Mouse (Mus musculus) spleen, adult 2 months (tissue): ENCODE data around the gene Tspan12. TPM values are rescaled to one million over a fixed set of nuclear protein-coding genes. Genes with fewer than 3 reads are reported as not detected.
A peak's percentile ranks its signal among the peaks of the same experiment; 100 is the strongest.
"Not testable (repeated sequence)": the region's sequence is repeated elsewhere in the genome, so short reads cannot be mapped to it uniquely, and the experiment has no call there.

Experiments used
- DNase-seq, 2 experiments: peaks; one replicate each; pipeline versions ENCODE4 v3.0.0 to v3.0.0-alpha.2; 2012 to 2021; ENCODE audit warnings: low spot score in 2 of 2, low read depth in 1 of 2
- H3K27ac ChIP-seq: fragments of 200-500 bp; 2 replicates; pipeline ENCODE4 v1.5.1; 2012; ENCODE audit warnings: low read length, inconsistent platforms; ENCODE audit not compliant: insufficient read depth
- H3K27me3 ChIP-seq: fragments of 200-500 bp; 2 replicates; pipeline ENCODE4 v1.6.1; 2012; ENCODE audit warnings: mild to moderate bottlenecking, moderate library complexity, low read length, inconsistent platforms; ENCODE audit not compliant: control insufficient read depth, insufficient read depth
- H3K36me3 ChIP-seq: fragments of 200-500 bp; 2 replicates; pipeline ENCODE4 v1.6.1; 2012; ENCODE audit warnings: mild to moderate bottlenecking, low read length, inconsistent platforms; ENCODE audit not compliant: control insufficient read depth, insufficient read depth
- H3K4me1 ChIP-seq: fragments of 200-500 bp; 2 replicates; pipeline ENCODE4 v1.6.1; 2011; ENCODE audit warnings: inconsistent platforms; ENCODE audit not compliant: control insufficient read depth, insufficient read depth, insufficient read length
- H3K4me3 ChIP-seq: fragments of 200-500 bp; 2 replicates; pipeline ENCODE4 v1.5.1; 2011; ENCODE audit warnings: mild to moderate bottlenecking, inconsistent platforms; ENCODE audit not compliant: insufficient read depth, insufficient read length; ENCODE audit errors: extremely low read depth
- CTCF ChIP-seq: fragments of 200-500 bp; IDR thresholded peaks from 2 replicates; pipeline ENCODE4 v1.5.1; 2011; ENCODE audit warnings: mild to moderate bottlenecking, inconsistent platforms; ENCODE audit not compliant: insufficient read depth, insufficient read length, insufficient replicate concordance; ENCODE audit errors: extremely low read depth
- POLR2A ChIP-seq: fragments of 200-500 bp; IDR thresholded peaks from 2 replicates; pipeline ENCODE4 v1.6.1; 2011; ENCODE audit warnings: low read depth, low read length, inconsistent platforms
- WGBS: fragments of 180-500 bp; shearing (Covaris S2); methylation state at CpG from one replicate; pipeline ENCODE4 v1.1.7; 2018; 5-methylcytosine and 5-hydroxymethylcytosine counted together
- polyA plus RNA-seq: library from polyadenylated mRNA; depleted of rRNA; stranded (reverse); fragments of >200 nt; gene quantifications from 2 replicates; pipeline ENCODE4 v1.2.3, GENCODE M21; 2012

Gene Tspan12
- polyA plus RNA-seq, 1 experiment, result 1.4 TPM

DNA sequence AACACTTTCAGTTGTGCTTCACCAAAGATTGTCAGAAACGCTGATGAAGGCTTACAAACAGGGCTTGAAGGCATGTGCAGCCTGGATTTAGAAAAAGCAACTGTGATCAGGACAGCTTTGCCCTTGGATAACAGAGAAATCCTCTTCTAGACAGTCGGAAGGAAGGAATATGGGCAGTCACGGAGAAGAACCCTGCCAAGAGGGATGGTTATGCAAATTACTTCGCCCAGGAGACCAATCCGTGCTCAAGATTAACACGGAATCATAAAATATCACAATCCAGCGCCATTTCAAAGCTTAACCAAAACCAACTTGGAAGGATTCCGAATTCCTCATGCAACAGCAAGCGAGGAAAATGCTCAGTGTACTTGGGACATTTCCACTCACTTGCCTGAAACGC, 55.9 kb downstream of the Tspan12 start:
- Histone ChIP-seq H3K36me3 (no peaks in the 10 kb centered on the region), H3K4me1 (no peaks in the 10 kb centered on the region), H3K27ac (no peak overlapping the region), H3K4me3 (no peak overlapping the region), H3K27me3 (no peaks in the 10 kb centered on the region)
- WGBS, result 90% methylated on average over 10 of the region's 10 CpGs
- TF ChIP-seq CTCF, result no peak
- TF ChIP-seq POLR2A, result no peak
- no peak for DNase-seq

GRCm38 (mm10) chr6:21795410-21795809, 56.9 kb downstream of the Tspan12 start:
- Histone ChIP-seq H3K4me3 (no peak overlapping the region), H3K36me3 (no peaks in the 10 kb centered on the region), H3K27me3 (no peaks in the 10 kb centered on the region), H3K27ac (no peak overlapping the region), H3K4me1 (no peaks in the 10 kb centered on the region)
- WGBS, result 88% methylated on average over 5 of the region's 5 CpGs
- TF ChIP-seq CTCF, result no peak
- TF ChIP-seq POLR2A, result no peak
- no peak for DNase-seq

DNA sequence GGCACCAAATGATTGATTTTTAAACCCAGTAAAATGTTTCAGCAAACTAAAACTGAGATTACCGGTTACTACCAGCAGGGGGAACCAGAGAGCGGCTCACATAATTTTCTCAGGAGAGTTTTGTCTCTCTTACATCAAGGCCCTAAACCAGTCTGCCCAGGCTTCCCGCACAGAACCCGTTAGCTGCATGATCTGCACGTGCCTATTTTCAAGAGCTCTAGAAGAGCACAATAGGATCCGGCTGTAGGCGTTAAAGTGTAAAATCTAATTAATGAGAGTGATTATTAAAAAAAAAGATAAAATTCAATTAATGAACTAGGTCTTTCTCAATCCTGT, 57.3 kb downstream of the Tspan12 start:
- DNase-seq, result peak in 1 of 2 experiments; percentile 16

GRCm38 (mm10) chr6:21794337-21795071, 57.8 kb downstream of the Tspan12 start:
- 75% methylated on average over 11 of the region's 11 CpGs for WGBS
- TF ChIP-seq CTCF (no peak), POLR2A (no peak)
- Histone ChIP-seq H3K27ac (no peak overlapping the region), H3K36me3 (no peaks in the 10 kb centered on the region), H3K4me3 (no peak overlapping the region), H3K27me3 (no peaks in the 10 kb centered on the region), H3K4me1 (no peaks in the 10 kb centered on the region)
- DNase-seq, result no peak

More for the DNA sequence above, 57.3 kb downstream of the Tspan12 start:
- no peaks in the 10 kb centered on the region for H3K4me1 ChIP-seq
- no peak overlapping the region for H3K27ac ChIP-seq
- WGBS, result 9% methylated on average over 7 of the region's 7 CpGs
- no peaks in the 10 kb centered on the region for H3K27me3 ChIP-seq
- H3K4me3 ChIP-seq, result no peak overlapping the region
- peak; percentile 19; the same call in 1 of the 2 replicates for TF ChIP-seq CTCF
- TF ChIP-seq POLR2A, result no peak
- H3K36me3 ChIP-seq, result no peaks in the 10 kb centered on the region

GRCm38 (mm10) chr6:21791307-21791706, 61.0 kb downstream of the Tspan12 start:
- DNase-seq, result no peak
- Histone ChIP-seq H3K27me3 (no peaks in the 10 kb centered on the region), H3K4me3 (no peak overlapping the region), H3K27ac (no peak overlapping the region), H3K36me3 (no peaks in the 10 kb centered on the region), H3K4me1 (no peaks in the 10 kb centered on the region)
- TF ChIP-seq POLR2A, result no peak
- no peak for TF ChIP-seq CTCF
- WGBS, result 72% methylated on average over 7 of the region's 7 CpGs

- no peak overlapping the region for H3K27ac ChIP-seq
- WGBS, result 85% methylated on average over 4 of the region's 4 CpGs
- H3K4me1 ChIP-seq, result no peaks in the 10 kb centered on the region
- DNase-seq, result no peak
- no peaks in the 10 kb centered on the region for H3K36me3 ChIP-seq
- no peak overlapping the region for H3K4me3 ChIP-seq
- no peak for TF ChIP-seq POLR2A
- no peaks in the 10 kb centered on the region for H3K27me3 ChIP-seq
These were observed 61.7 kb downstream of the Tspan12 start for GRCm38 (mm10) chr6:21790550-21791086.

GRCm38 (mm10) chr6:21790036-21790435, 62.3 kb downstream of the Tspan12 start:
- TF ChIP-seq CTCF, result no peak
- no peak for TF ChIP-seq POLR2A
- Histone ChIP-seq H3K4me1 (no peaks in the 10 kb centered on the region), H3K27ac (no peak overlapping the region), H3K4me3 (no peak overlapping the region), H3K27me3 (no peaks in the 10 kb centered on the region), H3K36me3 (no peaks in the 10 kb centered on the region)
- 80% methylated on average over 2 of the region's 2 CpGs for WGBS
- no peak for DNase-seq

DNA sequence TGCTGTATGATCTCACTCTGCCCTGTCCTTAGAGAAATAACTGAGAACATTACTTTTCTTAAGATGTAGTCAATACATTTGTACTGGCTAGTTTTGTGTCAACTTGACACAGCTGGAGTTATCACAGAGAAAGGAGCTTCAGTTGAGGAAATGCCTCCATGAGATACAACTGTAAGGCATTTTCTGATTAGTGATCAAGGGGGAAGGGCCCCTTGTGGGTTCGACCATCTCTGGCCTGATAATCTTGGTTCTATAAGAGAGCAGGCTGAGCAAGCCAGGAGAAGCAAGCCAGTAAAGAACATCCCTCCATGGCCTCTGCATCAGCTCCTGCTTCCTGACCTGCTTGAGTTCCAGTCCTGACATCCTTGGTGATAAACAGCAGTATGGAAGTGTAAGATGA, 62.7 kb downstream of the Tspan12 start:
- H3K27me3 ChIP-seq, H3K27ac ChIP-seq, H3K36me3 ChIP-seq, DNase-seq, H3K4me3 ChIP-seq, H3K4me1 ChIP-seq: not testable (repeated sequence)
- 65% methylated on average over 1 of the region's 1 CpGs for WGBS
